Mouse (Mus musculus): ENCODE measurements around the gene Ifngr2. TPM values are rescaled to one million over a fixed set of nuclear protein-coding genes. Genes with fewer than 3 reads are reported as not detected.

Ifngr2 gene
- polyA plus RNA-seq, 1 experiment, result 22.0 TPM

DNA sequence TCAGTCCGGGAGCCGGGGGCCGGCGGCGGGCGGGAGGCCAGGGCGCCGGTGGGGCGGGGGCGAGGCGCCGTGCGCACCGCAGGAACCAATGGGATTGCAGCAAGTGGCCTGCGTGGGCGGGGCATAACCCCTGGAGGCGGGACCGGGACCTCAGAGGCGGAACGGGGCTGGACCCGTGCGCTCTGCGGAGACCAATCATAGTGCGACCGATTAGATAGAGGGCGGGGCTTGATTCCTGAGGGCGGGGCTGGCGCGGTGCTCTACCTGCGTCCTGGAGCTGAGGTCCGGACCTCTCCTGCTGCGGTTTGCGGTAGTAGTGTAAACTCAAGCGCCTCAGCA is 50.8 kb downstream of the Ifngr2 start, which contains the start of gene Tmem50b:
Gene Tmem50b (minus strand): TSS at position 129 of the 339 bp plus-strand sequence.
- H3K27ac ChIP-seq (replicated peaks; ENCODE audit: low read depth, low read length), result 0 out of 2 replicates have a peak within 1 kb of the TSS, but pooled peaks have one; percentile 28
- peak within 1 kb of the TSS; percentile 84 for H3K4me3 ChIP-seq (ENCODE audit: insufficient read depth, low read depth, low read length)
- H3K4me1 ChIP-seq (ENCODE audit: control insufficient read depth, insufficient read depth, insufficient read length, low read length), result no peaks in the 10 kb centered on the region

- Histone ChIP-seq H3K4me3 (ENCODE audit: insufficient read depth, low read depth, low read length) (no peak overlapping the region), H3K27ac (replicated peaks; ENCODE audit: low read depth, low read length) (no peak overlapping the region), H3K4me1 (ENCODE audit: control insufficient read depth, insufficient read depth, insufficient read length, low read length) (no peaks in the 10 kb centered on the region)
Observed at GRCm38 (mm10) chr16:91599242-91599641, 52.4 kb downstream of the Ifngr2 start.

GRCm38 (mm10) chr16:91601081-91601480 is 54.2 kb downstream of the Ifngr2 start:
- no peak overlapping the region for H3K27ac ChIP-seq (replicated peaks; ENCODE audit: low read depth, low read length)
- no peak overlapping the region for H3K4me3 ChIP-seq (ENCODE audit: insufficient read depth, low read depth, low read length)
- no peaks in the 10 kb centered on the region for H3K4me1 ChIP-seq (ENCODE audit: control insufficient read depth, insufficient read depth, insufficient read length, low read length)

DNA sequence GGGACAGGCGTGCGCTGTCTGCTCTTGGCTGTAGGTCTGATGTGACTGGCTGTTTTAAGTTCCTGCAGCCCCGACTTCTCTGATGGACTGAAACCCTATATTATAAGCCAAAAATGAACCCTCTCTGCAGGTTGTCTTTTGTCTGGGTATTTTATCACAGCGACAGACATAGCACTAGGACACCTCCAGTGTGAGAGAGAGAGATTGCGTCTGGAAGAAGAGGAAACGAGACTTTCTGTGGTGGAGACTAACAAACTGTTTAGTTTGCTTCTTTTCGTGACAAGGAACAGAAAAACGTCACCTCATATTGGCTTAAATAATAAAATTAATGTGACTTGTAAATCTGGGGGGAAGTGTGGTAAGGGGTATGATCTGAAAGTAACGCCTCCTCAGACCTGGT is 54.8 kb downstream of the Ifngr2 start:
- Histone ChIP-seq H3K4me3 (ENCODE audit: insufficient read depth, low read depth, low read length) (no peak overlapping the region), H3K27ac (replicated peaks; ENCODE audit: low read depth, low read length) (no peak overlapping the region), H3K4me1 (ENCODE audit: control insufficient read depth, insufficient read depth, insufficient read length, low read length) (no peaks in the 10 kb centered on the region)

DNA sequence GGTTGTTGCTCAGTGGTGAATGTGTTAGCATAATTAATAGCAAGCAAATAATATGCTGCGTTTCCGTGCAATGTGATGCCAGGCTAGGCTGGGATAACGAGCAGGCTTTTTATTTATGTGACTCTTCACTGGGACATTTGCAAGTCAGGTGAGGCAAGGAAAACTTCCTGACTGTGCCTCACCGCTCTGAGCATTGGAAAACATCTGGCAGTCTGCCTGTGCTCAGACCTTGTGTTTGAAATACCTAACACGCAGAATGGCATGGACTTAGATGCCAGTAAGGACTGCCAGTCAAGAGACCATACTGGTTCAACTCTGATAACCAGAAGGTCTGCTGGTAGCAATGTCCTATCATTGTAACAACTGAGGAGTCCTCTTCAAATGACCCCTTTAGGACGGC is 58.3 kb downstream of the Ifngr2 start:
- H3K27ac ChIP-seq (replicated peaks; ENCODE audit: low read depth, low read length), result no peak overlapping the region
- H3K4me3 ChIP-seq (ENCODE audit: insufficient read depth, low read depth, low read length), result no peak overlapping the region

GRCm38 (mm10) chr16:91606958-91607357 is 60.1 kb downstream of the Ifngr2 start:
- no peak overlapping the region for H3K4me3 ChIP-seq (ENCODE audit: insufficient read depth, low read depth, low read length)

More for the DNA sequence above, 58.3 kb downstream of the Ifngr2 start:
- H3K4me1 ChIP-seq (ENCODE audit: control insufficient read depth, insufficient read depth, insufficient read length, low read length), result no peaks in the 10 kb centered on the region

DNA sequence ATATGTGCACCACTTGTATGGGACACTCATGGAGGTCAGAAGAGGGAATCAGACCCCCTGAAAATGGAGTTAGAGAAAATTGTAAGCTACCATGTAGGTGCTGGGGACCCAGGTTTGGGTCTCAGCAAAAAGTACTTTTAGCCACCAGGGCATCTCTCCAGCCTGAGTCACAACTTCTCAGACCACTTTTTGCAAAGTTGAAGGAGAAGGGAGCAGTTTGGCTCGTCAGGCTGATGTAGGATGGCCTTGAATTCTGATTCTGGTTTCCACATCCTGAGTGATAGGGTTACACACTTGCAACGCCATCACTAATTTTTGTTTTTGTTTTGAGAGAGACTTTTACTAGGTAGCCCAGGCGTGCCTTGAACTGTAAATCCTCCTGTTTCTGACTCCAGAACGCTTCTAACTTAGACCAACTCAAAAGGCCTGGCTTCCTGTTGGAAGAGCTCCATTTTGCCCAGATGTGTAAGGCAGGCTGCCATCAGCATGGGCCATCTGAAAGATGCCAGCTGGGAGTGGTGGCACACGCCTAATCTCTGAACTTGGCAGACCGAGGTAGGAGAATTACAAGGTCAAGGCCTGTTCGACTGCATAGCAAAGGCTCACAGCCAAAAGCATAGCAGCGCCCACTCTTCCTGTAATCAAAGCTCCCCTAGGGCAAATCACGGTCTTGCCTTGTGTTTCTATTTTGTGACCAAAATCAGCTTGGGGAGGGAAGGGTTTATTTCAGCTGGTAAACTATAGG is 62.8 kb downstream of the Ifngr2 start:
- Histone ChIP-seq H3K4me3 (ENCODE audit: insufficient read depth, low read depth, low read length) (no peak overlapping the region), H3K4me1 (ENCODE audit: control insufficient read depth, insufficient read depth, insufficient read length, low read length) (0 out of 2 replicates have a peak, but pooled peaks cover 2% of the 10 kb centered on the region), H3K27ac (replicated peaks; ENCODE audit: low read depth, low read length) (no peak overlapping the region)

More at GRCm38 (mm10) chr16:91606958-91607357, 60.1 kb downstream of the Ifngr2 start:
- 0 out of 2 replicates have a peak, but pooled peaks cover 2% of the 10 kb centered on the region for H3K4me1 ChIP-seq (ENCODE audit: control insufficient read depth, insufficient read depth, insufficient read length, low read length)
- no peak overlapping the region for H3K27ac ChIP-seq (replicated peaks; ENCODE audit: low read depth, low read length)

DNA sequence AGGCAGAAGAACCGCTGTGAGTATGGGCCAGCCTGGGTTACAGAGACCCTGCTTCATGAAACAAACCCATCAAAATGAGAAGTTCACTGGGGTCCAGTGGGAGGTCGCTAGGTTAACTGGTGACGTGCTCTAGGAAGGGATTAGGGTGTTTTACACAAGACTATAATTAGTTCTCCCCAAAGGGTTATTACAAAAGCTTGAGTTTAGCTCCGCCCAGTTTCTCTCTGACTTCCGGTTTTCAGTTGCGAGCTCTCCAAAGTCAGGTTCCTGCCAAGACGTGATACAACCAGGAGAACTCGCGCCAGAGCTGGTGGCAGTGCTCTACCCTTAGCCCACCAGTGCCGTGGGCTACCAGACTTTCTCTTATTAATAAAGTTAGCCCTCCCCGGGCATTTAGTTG is 64.4 kb downstream of the Ifngr2 start:
- 0 out of 2 replicates have a peak, but pooled peaks cover 2% of the 10 kb centered on the region for H3K4me1 ChIP-seq (ENCODE audit: control insufficient read depth, insufficient read depth, insufficient read length, low read length)
- no peak overlapping the region for H3K27ac ChIP-seq (replicated peaks; ENCODE audit: low read depth, low read length)

DNA sequence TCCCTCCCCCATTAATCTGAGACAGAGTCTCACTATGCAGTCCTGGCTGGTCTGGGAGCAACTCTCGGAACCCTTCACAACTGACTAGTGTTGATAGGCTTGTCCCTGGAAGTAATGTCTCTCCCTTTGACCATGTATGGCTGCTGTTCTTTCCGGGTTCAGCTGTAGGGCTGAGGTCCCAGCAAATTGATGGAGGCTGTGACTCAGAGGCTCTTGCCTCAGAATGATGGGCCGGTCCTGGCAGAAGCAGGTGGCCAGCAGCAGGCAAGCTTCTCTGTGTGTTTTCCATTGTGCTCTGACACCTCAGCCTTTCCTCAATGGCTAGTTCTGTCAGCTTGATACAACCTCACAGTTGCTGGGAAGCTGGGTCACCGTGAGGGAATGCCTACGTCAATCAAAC is 65.7 kb downstream of the Ifngr2 start:
- no peak overlapping the region for H3K4me3 ChIP-seq (ENCODE audit: insufficient read depth, low read depth, low read length)
- H3K27ac ChIP-seq (replicated peaks; ENCODE audit: low read depth, low read length), result no peak overlapping the region
- 0 out of 2 replicates have a peak, but pooled peaks cover 2% of the 10 kb centered on the region for H3K4me1 ChIP-seq (ENCODE audit: control insufficient read depth, insufficient read depth, insufficient read length, low read length)

More for the DNA sequence above, 64.4 kb downstream of the Ifngr2 start:
- no peak overlapping the region for H3K4me3 ChIP-seq (ENCODE audit: insufficient read depth, low read depth, low read length)

- 0 out of 2 replicates have a peak, but pooled peaks cover 2% of the 10 kb centered on the region for H3K4me1 ChIP-seq (ENCODE audit: control insufficient read depth, insufficient read depth, insufficient read length, low read length)
- no peak overlapping the region for H3K27ac ChIP-seq (replicated peaks; ENCODE audit: low read depth, low read length)
Observed at GRCm38 (mm10) chr16:91614552-91614951, 67.7 kb downstream of the Ifngr2 start.

More at GRCm38 (mm10) chr16:91614552-91614951, 67.7 kb downstream of the Ifngr2 start:
- H3K4me3 ChIP-seq (ENCODE audit: insufficient read depth, low read depth, low read length), result no peak overlapping the region

Other genes starting within 250 kb of the Ifngr2 start
- 147 and 149 TPM in 2 replicates for gene Ifnar2, start 174.3 kb upstream of the Ifngr2 start, polyA plus RNA-seq (2012; ENCODE audit: insufficient read depth, insufficient read length, missing spikeins)
- 13.8 TPM in 1 of 2 replicates, not detected in the other for gene Gm21970, start 155.4 kb upstream of the Ifngr2 start, polyA plus RNA-seq (2012; ENCODE audit: insufficient read depth, insufficient read length, missing spikeins)
- 29.5 and 44.8 TPM in 2 replicates for gene Il10rb, start 140.9 kb upstream of the Ifngr2 start, polyA plus RNA-seq (2012; ENCODE audit: insufficient read depth, insufficient read length, missing spikeins)
- 18.2 and 19.6 TPM in 2 replicates for gene Ifnar1, start 61.8 kb upstream of the Ifngr2 start, polyA plus RNA-seq (2012; ENCODE audit: insufficient read depth, insufficient read length, missing spikeins)
- gene Tmem50b, start 50.7 kb downstream of the Ifngr2 start, polyA plus RNA-seq (2012; ENCODE audit: insufficient read depth, insufficient read length, missing spikeins), result 71.4 and 79.6 TPM in 2 replicates
- 20.4 and 32.7 TPM in 2 replicates for gene Dnajc28, start 72.0 kb downstream of the Ifngr2 start, polyA plus RNA-seq (2012; ENCODE audit: insufficient read depth, insufficient read length, missing spikeins)
- 46.7 and 51.5 TPM in 2 replicates for gene Gart, start 99.9 kb downstream of the Ifngr2 start, polyA plus RNA-seq (2012; ENCODE audit: insufficient read depth, insufficient read length, missing spikeins)
- gene Son, start 100.4 kb downstream of the Ifngr2 start, polyA plus RNA-seq (2012; ENCODE audit: insufficient read depth, insufficient read length, missing spikeins), result 59.0 and 88.7 TPM in 2 replicates
- gene Donson, start 141.7 kb downstream of the Ifngr2 start, polyA plus RNA-seq (2012; ENCODE audit: insufficient read depth, insufficient read length, missing spikeins), result 0.96 and 4.1 TPM in 2 replicates
- 41.2 and 41.5 TPM in 2 replicates for gene Cryzl1, start 181.9 kb downstream of the Ifngr2 start, polyA plus RNA-seq (2012; ENCODE audit: insufficient read depth, insufficient read length, missing spikeins)
- 35.6 and 57.0 TPM in 2 replicates for gene Itsn1, start 182.2 kb downstream of the Ifngr2 start, polyA plus RNA-seq (2012; ENCODE audit: insufficient read depth, insufficient read length, missing spikeins)

All from brown adipose tissue, adult 24 weeks (tissue).